Mouse (Mus musculus): ENCODE results near the gene Rilp. TPM values are rescaled to one million over a fixed set of nuclear protein-coding genes. Genes with fewer than 3 reads are reported as not detected.
A peak's percentile ranks its signal among the peaks of the same experiment; 100 is the strongest.
"Not testable (repeated sequence)": the region's sequence is repeated elsewhere in the genome, so short reads cannot be mapped to it uniquely, and the experiment has no call there.

Rilp gene
- polyA plus RNA-seq, 1 experiment from 2014 or later, result 0.69 TPM

- no peak overlapping the region for H3K4me2 ChIP-seq (ENCODE audit: low read depth, low read length, severe bottlenecking)
- ATAC-seq (replicated peaks; ENCODE audit: low FRiP score), result no peak
- H3K27me3 ChIP-seq (ENCODE audit: control insufficient read depth, insufficient read depth, low read length), result no peaks in the 10 kb centered on the region
- peak overlapping the region; percentile 17; the same call in 1 of the 2 replicates for H3K9ac ChIP-seq (ENCODE audit: low read length)
- H3K4me1 ChIP-seq (replicated peaks; ENCODE audit: control insufficient read depth, insufficient read depth, low read length), result 0 out of 2 replicates have a peak, but pooled peaks cover 5% of the 10 kb centered on the region
- 79% methylated on average over 9 of the region's 9 CpGs for WGBS
- H3K9me3 ChIP-seq (ENCODE audit: control insufficient read depth, low read length), result no peaks in the 10 kb centered on the region
- no peak overlapping the region for H3K4me3 ChIP-seq (ENCODE audit: low read depth, low read length)
- H3K36me3 ChIP-seq (ENCODE audit: control insufficient read depth, insufficient read depth, low read length), result no peaks in the 10 kb centered on the region
- no peak overlapping the region for H3K27ac ChIP-seq (ENCODE audit: low read depth, low read length)
- DNase-seq (ENCODE audit: low spot score), result no peak
These were observed 42.1 kb downstream of the Rilp start for GRCm38 (mm10) chr11:75551961-75552441.

GRCm38 (mm10) chr11:75552906-75553482 lies 43.1 kb downstream of the Rilp start:
- Histone ChIP-seq H3K4me2 (ENCODE audit: low read depth, low read length, severe bottlenecking) (no peak overlapping the region), H3K9me3 (ENCODE audit: control insufficient read depth, low read length) (no peaks in the 10 kb centered on the region), H3K27ac (ENCODE audit: low read depth, low read length) (no peak overlapping the region), H3K27me3 (ENCODE audit: control insufficient read depth, insufficient read depth, low read length) (no peaks in the 10 kb centered on the region), H3K36me3 (ENCODE audit: control insufficient read depth, insufficient read depth, low read length) (no peaks in the 10 kb centered on the region), H3K9ac (ENCODE audit: low read length) (no peak overlapping the region), H3K4me3 (ENCODE audit: low read depth, low read length) (no peak overlapping the region), H3K4me1 (replicated peaks; ENCODE audit: control insufficient read depth, insufficient read depth, low read length) (0 out of 2 replicates have a peak, but pooled peaks cover 5% of the 10 kb centered on the region)
- DNase-seq (ENCODE audit: low spot score) (no peak), ATAC-seq (replicated peaks; ENCODE audit: low FRiP score) (no peak)
- WGBS, result 39% methylated on average over 7 of the region's 7 CpGs

GRCm38 (mm10) chr11:75556006-75556405 lies 46.1 kb downstream of the Rilp start:
- H3K4me2 ChIP-seq (ENCODE audit: low read depth, low read length, severe bottlenecking); H3K4me1 ChIP-seq (replicated peaks; ENCODE audit: control insufficient read depth, insufficient read depth, low read length); DNase-seq (ENCODE audit: low spot score); H3K9ac ChIP-seq (ENCODE audit: low read length); H3K27me3 ChIP-seq (ENCODE audit: control insufficient read depth, insufficient read depth, low read length); H3K36me3 ChIP-seq (ENCODE audit: control insufficient read depth, insufficient read depth, low read length); H3K9me3 ChIP-seq (ENCODE audit: control insufficient read depth, low read length); H3K4me3 ChIP-seq (ENCODE audit: low read depth, low read length); ATAC-seq (replicated peaks; ENCODE audit: low FRiP score); H3K27ac ChIP-seq (ENCODE audit: low read depth, low read length): not testable (repeated sequence)
- 95% methylated on average over 6 of the region's 6 CpGs for WGBS

GRCm38 (mm10) chr11:75557142-75557541 lies 47.2 kb downstream of the Rilp start:
- DNase-seq (ENCODE audit: low spot score) (no peak), ATAC-seq (replicated peaks; ENCODE audit: low FRiP score) (no peak)
- H3K4me1 ChIP-seq (replicated peaks; ENCODE audit: control insufficient read depth, insufficient read depth, low read length), result no peaks in the 10 kb centered on the region
- no peak overlapping the region for H3K4me3 ChIP-seq (ENCODE audit: low read depth, low read length)
- WGBS, result 75% methylated on average over 6 of the region's 6 CpGs
- H3K9me3 ChIP-seq (ENCODE audit: control insufficient read depth, low read length), result no peaks in the 10 kb centered on the region
- no peak overlapping the region for H3K27ac ChIP-seq (ENCODE audit: low read depth, low read length)
- H3K36me3 ChIP-seq (ENCODE audit: control insufficient read depth, insufficient read depth, low read length), result no peaks in the 10 kb centered on the region
- H3K4me2 ChIP-seq (ENCODE audit: low read depth, low read length, severe bottlenecking), result no peak overlapping the region
- H3K9ac ChIP-seq (ENCODE audit: low read length), result no peak overlapping the region
- no peaks in the 10 kb centered on the region for H3K27me3 ChIP-seq (ENCODE audit: control insufficient read depth, insufficient read depth, low read length)

GRCm38 (mm10) chr11:75558101-75558500 lies 48.2 kb downstream of the Rilp start:
- ATAC-seq (replicated peaks; ENCODE audit: low FRiP score), result no peak
- Histone ChIP-seq H3K4me2 (ENCODE audit: low read depth, low read length, severe bottlenecking) (no peak overlapping the region), H3K4me3 (ENCODE audit: low read depth, low read length) (no peak overlapping the region), H3K27me3 (ENCODE audit: control insufficient read depth, insufficient read depth, low read length) (no peaks in the 10 kb centered on the region), H3K4me1 (replicated peaks; ENCODE audit: control insufficient read depth, insufficient read depth, low read length) (no peaks in the 10 kb centered on the region), H3K9ac (ENCODE audit: low read length) (no peak overlapping the region), H3K36me3 (ENCODE audit: control insufficient read depth, insufficient read depth, low read length) (no peaks in the 10 kb centered on the region), H3K27ac (ENCODE audit: low read depth, low read length) (no peak overlapping the region), H3K9me3 (ENCODE audit: control insufficient read depth, low read length) (no peaks in the 10 kb centered on the region)
- no peak for DNase-seq (ENCODE audit: low spot score)
- WGBS, result 96% methylated on average over 1 of the region's 1 CpGs

GRCm38 (mm10) chr11:75559870-75560504 lies 50.1 kb downstream of the Rilp start:
- H3K9ac ChIP-seq (ENCODE audit: low read length), result no peak overlapping the region
- H3K27me3 ChIP-seq (ENCODE audit: control insufficient read depth, insufficient read depth, low read length), result no peaks in the 10 kb centered on the region
- ATAC-seq (replicated peaks; ENCODE audit: low FRiP score) (no peak), DNase-seq (ENCODE audit: low spot score) (no peak)
- H3K4me3 ChIP-seq (ENCODE audit: low read depth, low read length), result no peak overlapping the region
- no peaks in the 10 kb centered on the region for H3K4me1 ChIP-seq (replicated peaks; ENCODE audit: control insufficient read depth, insufficient read depth, low read length)
- H3K27ac ChIP-seq (ENCODE audit: low read depth, low read length), result no peak overlapping the region
- H3K36me3 ChIP-seq (ENCODE audit: control insufficient read depth, insufficient read depth, low read length), result no peaks in the 10 kb centered on the region
- WGBS, result 94% methylated on average over 8 of the region's 8 CpGs
- H3K9me3 ChIP-seq (ENCODE audit: control insufficient read depth, low read length), result no peaks in the 10 kb centered on the region
- no peak overlapping the region for H3K4me2 ChIP-seq (ENCODE audit: low read depth, low read length, severe bottlenecking)

GRCm38 (mm10) chr11:75560530-75561409 lies 50.9 kb downstream of the Rilp start:
- DNase-seq (ENCODE audit: low spot score) (no peak), ATAC-seq (replicated peaks; ENCODE audit: low FRiP score) (no peak)
- Histone ChIP-seq H3K4me2 (ENCODE audit: low read depth, low read length, severe bottlenecking) (no peak overlapping the region), H3K9me3 (ENCODE audit: control insufficient read depth, low read length) (no peaks in the 10 kb centered on the region), H3K27me3 (ENCODE audit: control insufficient read depth, insufficient read depth, low read length) (no peaks in the 10 kb centered on the region), H3K36me3 (ENCODE audit: control insufficient read depth, insufficient read depth, low read length) (no peaks in the 10 kb centered on the region), H3K4me3 (ENCODE audit: low read depth, low read length) (no peak overlapping the region), H3K27ac (ENCODE audit: low read depth, low read length) (no peak overlapping the region), H3K9ac (ENCODE audit: low read length) (no peak overlapping the region), H3K4me1 (replicated peaks; ENCODE audit: control insufficient read depth, insufficient read depth, low read length) (no peaks in the 10 kb centered on the region)
- 84% methylated on average over 14 of the region's 14 CpGs for WGBS

GRCm38 (mm10) chr11:75561410-75561791 lies 51.5 kb downstream of the Rilp start:
- Histone ChIP-seq H3K27ac (ENCODE audit: low read depth, low read length) (no peak overlapping the region), H3K9ac (ENCODE audit: low read length) (no peak overlapping the region), H3K4me1 (replicated peaks; ENCODE audit: control insufficient read depth, insufficient read depth, low read length) (no peaks in the 10 kb centered on the region), H3K27me3 (ENCODE audit: control insufficient read depth, insufficient read depth, low read length) (no peaks in the 10 kb centered on the region), H3K4me2 (ENCODE audit: low read depth, low read length, severe bottlenecking) (no peak overlapping the region), H3K36me3 (ENCODE audit: control insufficient read depth, insufficient read depth, low read length) (no peaks in the 10 kb centered on the region), H3K9me3 (ENCODE audit: control insufficient read depth, low read length) (no peaks in the 10 kb centered on the region), H3K4me3 (ENCODE audit: low read depth, low read length) (no peak overlapping the region)
- DNase-seq (ENCODE audit: low spot score) (no peak), ATAC-seq (replicated peaks; ENCODE audit: low FRiP score) (no peak)
- 83% methylated on average over 5 of the region's 5 CpGs for WGBS
